Mouse (Mus musculus) mammary gland, adult 2 months (tissue): Measurements from ENCODE around the gene Olfr965. TPM values are rescaled to one million over a fixed set of nuclear protein-coding genes. Genes with fewer than 3 reads are reported as not detected.

Experiments used
- polyA plus RNA-seq: library from polyadenylated mRNA; depleted of rRNA; stranded (reverse); fragments of >200 nt; gene quantifications from 2 replicates; pipeline ENCODE4 v1.2.3, GENCODE M21; 2012; ENCODE audit warnings: low replicate concordance; rRNA removed

Olfr965 gene
- not detected in 2 replicates for polyA plus RNA-seq

DNA sequence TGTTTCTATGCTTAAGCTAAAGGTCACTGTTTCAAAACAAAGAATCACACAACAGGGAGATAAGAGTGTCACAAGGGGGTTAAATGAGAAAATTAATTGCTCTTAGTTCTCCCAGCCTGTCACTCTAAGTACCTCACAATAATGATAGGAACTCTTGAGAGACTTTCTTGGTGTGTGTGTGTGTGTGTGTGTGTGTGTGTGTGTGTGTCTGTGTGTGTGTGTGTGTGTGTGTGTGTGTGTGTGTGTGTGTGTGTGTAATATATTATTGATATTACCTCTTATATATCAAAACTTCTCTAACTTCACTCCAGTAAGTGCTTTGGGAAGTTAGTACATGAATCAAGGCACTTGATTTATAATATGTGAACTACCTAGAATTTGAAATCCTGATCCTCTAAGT, at the start of gene Olfr965:
Gene Olfr965, plus strand, starts transcription at position 301 of the 400 bp plus-strand sequence.

DNA sequence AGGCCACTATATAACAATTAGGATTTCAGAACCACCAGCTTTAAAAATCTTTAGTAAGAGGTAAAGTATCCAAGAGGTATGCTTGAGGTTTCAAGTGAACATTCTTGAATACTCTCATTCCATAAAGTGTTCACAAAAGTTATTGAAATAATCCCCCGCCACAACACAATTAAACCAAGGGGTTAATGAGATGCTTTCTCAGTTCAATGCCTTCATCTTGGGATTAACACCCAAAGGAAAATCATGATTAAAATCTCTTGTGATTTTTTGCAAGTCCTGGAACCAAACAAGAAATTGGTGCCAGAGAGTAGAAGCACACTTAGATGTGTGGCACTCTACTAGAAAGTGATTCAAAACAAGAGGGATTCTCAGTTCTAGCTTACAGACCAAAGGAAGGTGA, 44.2 kb upstream of the Olfr965 start, which contains the start of gene Olfr963:
Gene Olfr963, plus strand, starts transcription at position 301 of the 400 bp plus-strand sequence.

DNA sequence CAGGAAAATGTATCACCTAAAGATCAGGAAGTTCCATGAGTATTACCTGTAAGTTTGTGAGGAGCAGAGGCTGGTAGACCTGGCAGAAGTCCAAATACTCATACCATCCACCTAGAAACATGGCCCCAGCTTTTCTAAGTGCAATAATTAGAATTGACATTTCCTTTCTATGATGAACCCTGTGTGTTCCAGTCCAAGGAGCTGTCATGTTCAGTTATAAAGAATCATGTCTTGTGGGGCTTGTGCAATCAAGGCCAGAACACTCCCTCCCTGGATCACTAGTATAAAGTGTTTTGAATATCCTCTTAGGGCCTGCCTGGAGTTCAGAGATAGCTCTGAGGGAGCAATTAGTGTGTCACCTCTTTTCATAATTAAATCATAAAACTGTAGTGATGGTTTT, 4.1 kb upstream of the Olfr965 start, which contains the start of gene Olfr149:
Gene Olfr149, minus strand, starts transcription at position 101 of the 400 bp plus-strand sequence.

GRCm38 (mm10) chr9:39730678-39731077, 19.5 kb downstream of the Olfr965 start, which contains the start of gene Olfr150:
Gene Olfr150, plus strand, starts transcription at chr9:39730978.

GRCm38 (mm10) chr9:39745949-39746348, 34.8 kb downstream of the Olfr965 start, which contains the start of gene Olfr967:
Gene Olfr967, plus strand, starts transcription at chr9:39746249.

Other genes with a start within 250 kb of the Olfr965 start
- gene Olfr955, start 239.4 kb upstream of the Olfr965 start, polyA plus RNA-seq: not detected in 2 replicates
- not detected in 2 replicates for gene Olfr44, start 217.4 kb upstream of the Olfr965 start, polyA plus RNA-seq
- not detected in 2 replicates for gene Olfr957, start 195.5 kb upstream of the Olfr965 start, polyA plus RNA-seq
- gene Olfr958, start 157.3 kb upstream of the Olfr965 start, polyA plus RNA-seq: not detected in 2 replicates
- not detected in 2 replicates for gene Olfr959, start 135.8 kb upstream of the Olfr965 start, polyA plus RNA-seq
- 5.5 and 7.6 TPM in 2 replicates for gene AW551984, start 107.0 kb upstream of the Olfr965 start, polyA plus RNA-seq
- gene Olfr148, start 100.7 kb upstream of the Olfr965 start, polyA plus RNA-seq: not detected in 2 replicates
- not detected in 2 replicates for gene Olfr960, start 90.0 kb upstream of the Olfr965 start, polyA plus RNA-seq
- not detected in 2 replicates for gene Olfr961, start 66.3 kb upstream of the Olfr965 start, polyA plus RNA-seq
- gene Olfr963, start 44.1 kb upstream of the Olfr965 start, polyA plus RNA-seq: not detected in 2 replicates
- not detected in 2 replicates for gene Olfr149, start 4.2 kb upstream of the Olfr965 start, polyA plus RNA-seq
- not detected in 2 replicates for gene Olfr150, start 19.6 kb downstream of the Olfr965 start, polyA plus RNA-seq
- not detected in 2 replicates for gene Olfr967, start 34.9 kb downstream of the Olfr965 start, polyA plus RNA-seq
- not detected in 2 replicates for gene Olfr968, start 71.9 kb downstream of the Olfr965 start, polyA plus RNA-seq
- gene Olfr969, start 79.6 kb downstream of the Olfr965 start, polyA plus RNA-seq: not detected in 2 replicates
- gene Olfr970, start 97.5 kb downstream of the Olfr965 start, polyA plus RNA-seq: not detected in 2 replicates
- gene Olfr971, start 125.5 kb downstream of the Olfr965 start, polyA plus RNA-seq: not detected in 2 replicates
- gene Olfr972, start 155.1 kb downstream of the Olfr965 start, polyA plus RNA-seq: not detected in 2 replicates
- gene Olfr229, start 196.0 kb downstream of the Olfr965 start, polyA plus RNA-seq: not detected in 2 replicates
- gene Olfr974, start 226.1 kb downstream of the Olfr965 start, polyA plus RNA-seq: not detected in 2 replicates
- gene Olfr975, start 240.7 kb downstream of the Olfr965 start, polyA plus RNA-seq: not detected in 2 replicates
- not detected in 2 replicates for gene Olfr976, start 249.8 kb downstream of the Olfr965 start, polyA plus RNA-seq